Mouse (Mus musculus) MEL (cell line): ENCODE data around the gene Snx18. TPM values are rescaled to one million over a fixed set of nuclear protein-coding genes. Genes with fewer than 3 reads are reported as not detected.

Experiments used
- DNase-seq: peaks from one replicate; pipeline ENCODE4 v3.0.0; 2011; ENCODE audit warnings: low read depth, low spot score
- H3K27ac ChIP-seq: 2 replicates; pipeline ENCODE4 v1.5.1; 2012; ENCODE audit warnings: low read depth, mild to moderate bottlenecking, control low read depth, low read length, moderate library complexity; ENCODE audit not compliant: control insufficient read depth
- H3K27me3 ChIP-seq, 2 experiments: fragments of 150-350 bp in 1 of 2; sonication (generic) in 1 of 2; 2 replicates each; pipeline ENCODE4 v1.6.1; 2012; ENCODE audit warnings: low read length in 2 of 2, mild to moderate bottlenecking in 2 of 2, improper control_type of control experiment in 1 of 2, moderate library complexity in 1 of 2; ENCODE audit not compliant: insufficient read depth in 2 of 2, control insufficient read depth in 1 of 2
- H3K36me3 ChIP-seq, 2 experiments: 2 replicates each; pipeline ENCODE4 v1.6.1; 2012 to 2014; ENCODE audit warnings: low read length in 2 of 2, improper control_type of control experiment in 1 of 2, inconsistent platforms in 1 of 2, mild to moderate bottlenecking in 1 of 2; ENCODE audit not compliant: insufficient read depth in 2 of 2, control insufficient read depth in 1 of 2
- H3K4me1 ChIP-seq, 2 experiments: fragments of 150-350 bp in 1 of 2; sonication (generic) in 1 of 2; 2 replicates each; pipeline ENCODE4 v1.6.1; 2012; ENCODE audit warnings: low read length in 2 of 2, improper control_type of control experiment in 1 of 2, mild to moderate bottlenecking in 1 of 2; ENCODE audit not compliant: insufficient read depth in 2 of 2, control insufficient read depth in 1 of 2
- H3K4me3 ChIP-seq, 2 experiments: fragments of 150-350 bp in 1 of 2; sonication (generic) in 1 of 2; 2 replicates each; pipeline ENCODE4 v1.5.1; 2012; ENCODE audit warnings: low read depth in 2 of 2, low read length in 2 of 2, mild to moderate bottlenecking in 2 of 2, moderate library complexity in 2 of 2, control low read depth in 1 of 2, improper control_type of control experiment in 1 of 2; ENCODE audit not compliant: control insufficient read depth in 1 of 2, insufficient read depth in 1 of 2
- H3K79me2 ChIP-seq: 2 replicates; pipeline ENCODE4 v1.6.1; 2012; ENCODE audit warnings: mild to moderate bottlenecking, low read length, moderate library complexity; ENCODE audit not compliant: control insufficient read depth, poor library complexity, insufficient read depth
- H3K9ac ChIP-seq: 2 replicates; pipeline ENCODE4 v1.6.1; 2012; ENCODE audit warnings: low read depth, mild to moderate bottlenecking, control low read depth, low read length, moderate library complexity; ENCODE audit not compliant: control insufficient read depth, poor library complexity, severe bottlenecking
- H3K9me3 ChIP-seq: fragments of 150-350 bp; sonication (generic); replicated peaks from 2 replicates; pipeline ENCODE4 v1.6.1; 2012; ENCODE audit warnings: mild to moderate bottlenecking, low read length, improper control_type of control experiment, moderate library complexity; ENCODE audit not compliant: insufficient read depth
- BHLHE40 ChIP-seq: IDR thresholded peaks from 2 replicates; pipeline ENCODE4 v1.6.1; 2012; ENCODE audit warnings: low read depth, mild to moderate bottlenecking, inconsistent platforms, low read length, improper control_type of control experiment, borderline replicate concordance
- CHD2 ChIP-seq: IDR thresholded peaks from 2 replicates; pipeline ENCODE4 v1.6.1; 2011; ENCODE audit warnings: low read length, improper control_type of control experiment
- JUND ChIP-seq: IDR thresholded peaks from 2 replicates; pipeline ENCODE4 v1.6.1; 2011; ENCODE audit warnings: low read depth, mild to moderate bottlenecking, improper control_type of control experiment, low read length
- KAT2A ChIP-seq: conservative IDR thresholded peaks from 2 replicates; pipeline ENCODE4 v1.6.1; 2012; ENCODE audit warnings: low read depth, low read length, improper control_type of control experiment, inconsistent platforms
- MAX ChIP-seq: IDR thresholded peaks from 2 replicates; pipeline ENCODE4 v1.6.1; 2011; ENCODE audit warnings: low read length, improper control_type of control experiment
- MAZ ChIP-seq: IDR thresholded peaks from 2 replicates; pipeline ENCODE4 v1.6.1; 2012; ENCODE audit warnings: low read depth, mild to moderate bottlenecking, inconsistent platforms, low read length, improper control_type of control experiment
- MEF2A ChIP-seq: IDR thresholded peaks from 2 replicates; pipeline ENCODE4 v1.6.1; 2014; ENCODE audit warnings: low read depth, mild to moderate bottlenecking, inconsistent platforms, low read length, improper control_type of control experiment; ENCODE audit not compliant: poor library complexity, insufficient replicate concordance, severe bottlenecking; ENCODE audit errors: extremely low read depth
- MYB ChIP-seq: IDR thresholded peaks from 2 replicates; pipeline ENCODE4 v1.6.1; 2011; ENCODE audit warnings: mild to moderate bottlenecking, low read depth, low read length, improper control_type of control experiment
- MYC ChIP-seq: IDR thresholded peaks from 2 replicates; pipeline ENCODE4 v1.6.1; 2011; ENCODE audit warnings: low read depth, mild to moderate bottlenecking, low read length, improper control_type of control experiment, moderate library complexity
- NRF1 ChIP-seq: IDR thresholded peaks from 2 replicates; pipeline ENCODE4 v1.6.1; 2014; ENCODE audit warnings: low read depth, mild to moderate bottlenecking, inconsistent platforms, low read length, improper control_type of control experiment, moderate library complexity; ENCODE audit not compliant: poor library complexity, insufficient read depth, severe bottlenecking
- POLR2A ChIP-seq, 2 experiments: IDR thresholded peaks; 2 replicates each; pipeline ENCODE4 v1.6.1; 2011 to 2012; ENCODE audit warnings: low read length in 2 of 2, mild to moderate bottlenecking in 2 of 2, control low read depth in 1 of 2, improper control_type of control experiment in 1 of 2, low read depth in 1 of 2, moderate library complexity in 1 of 2; ENCODE audit not compliant: control insufficient read depth in 1 of 2, insufficient read depth in 1 of 2, poor library complexity in 1 of 2
- POLR2AphosphoS2 ChIP-seq: IDR thresholded peaks from 2 replicates; pipeline ENCODE4 v1.6.1; 2011; ENCODE audit warnings: low read length, improper control_type of control experiment
- POLR2AphosphoS5 ChIP-seq: IDR thresholded peaks from 2 replicates; pipeline ENCODE4 v1.6.1; 2012; ENCODE audit warnings: low read depth, borderline replicate concordance, mild to moderate bottlenecking, inconsistent platforms, low read length, moderate library complexity, mixed read lengths
- RAD21 ChIP-seq: IDR thresholded peaks from 2 replicates; pipeline ENCODE4 v1.6.1; 2011; ENCODE audit warnings: mild to moderate bottlenecking, low read depth, low read length, improper control_type of control experiment
- SIN3A ChIP-seq: IDR thresholded peaks from 2 replicates; pipeline ENCODE4 v1.6.1; 2012; ENCODE audit warnings: low read length, improper control_type of control experiment, inconsistent platforms
- SMC3 ChIP-seq: IDR thresholded peaks from 2 replicates; pipeline ENCODE4 v1.6.1; 2011; ENCODE audit warnings: low read depth, low read length, improper control_type of control experiment
- TAL1 ChIP-seq: IDR thresholded peaks from 2 replicates; pipeline ENCODE4 v1.6.1; 2012; ENCODE audit warnings: mild to moderate bottlenecking, inconsistent platforms, low read length, moderate library complexity, mixed read lengths
- TBP ChIP-seq: IDR thresholded peaks from 2 replicates; pipeline ENCODE4 v1.8.0; 2011; ENCODE audit warnings: low read depth, low read length, improper control_type of control experiment
- TCF12 ChIP-seq: IDR thresholded peaks from 2 replicates; pipeline ENCODE4 v1.6.1; 2014; ENCODE audit warnings: low read depth, mild to moderate bottlenecking, inconsistent platforms, low read length, improper control_type of control experiment, moderate library complexity
- UBTF ChIP-seq: IDR thresholded peaks from 2 replicates; pipeline ENCODE4 v1.6.1; 2012; ENCODE audit warnings: low read depth, mild to moderate bottlenecking, inconsistent platforms, low read length, improper control_type of control experiment, moderate library complexity, borderline replicate concordance; ENCODE audit not compliant: insufficient read depth
- USF1 ChIP-seq: IDR thresholded peaks from 2 replicates; pipeline ENCODE4 v1.6.1; 2014; ENCODE audit warnings: low read depth, mild to moderate bottlenecking, inconsistent platforms, low read length, improper control_type of control experiment, moderate library complexity
- USF2 ChIP-seq, 2 experiments: IDR thresholded peaks; 2 replicates each; pipeline ENCODE4 v1.6.1; 2011 to 2012; ENCODE audit warnings: improper control_type of control experiment in 2 of 2, low read length in 2 of 2, borderline replicate concordance in 1 of 2, inconsistent platforms in 1 of 2, low read depth in 1 of 2, mild to moderate bottlenecking in 1 of 2; ENCODE audit not compliant: insufficient read depth in 1 of 2
- ZC3H11A ChIP-seq: IDR thresholded peaks from 2 replicates; pipeline ENCODE4 v1.6.1; 2012; ENCODE audit warnings: low read depth, mild to moderate bottlenecking, inconsistent platforms, low read length, improper control_type of control experiment
- ZKSCAN1 ChIP-seq: IDR thresholded peaks from 2 replicates; pipeline ENCODE4 v1.6.1; 2012; ENCODE audit warnings: low read depth, mild to moderate bottlenecking, inconsistent platforms, low read length, improper control_type of control experiment, moderate library complexity
- polyA plus RNA-seq, 2 experiments: library from polyadenylated mRNA; stranded (reverse) in 1 of 2; unstranded in 1 of 2; fragments of >175 nt in 1 of 2; fragments of >200 nt in 1 of 2; gene quantifications; 2 replicates each; pipeline versions ENCODE4 v1.2.1 to v1.2.4; 2012; ENCODE audit warnings: low replicate concordance in 2 of 2, low read depth in 1 of 2; ENCODE audit not compliant: insufficient read length in 2 of 2, insufficient read depth in 1 of 2, missing spikeins in 1 of 2
- total RNA-seq: library from RNA; depleted of rRNA; stranded (reverse); fragments of 300-350 nt; gene quantifications from 2 replicates; pipeline ENCODE4 v1.2.3, GENCODE M21; 2012

Snx18 gene
- total and polyA plus RNA-seq, 3 experiments, result 7.7 to 8.7 TPM; not detected in 1

GRCm38 (mm10) chr13:113606741-113607358, 11.5 kb downstream of the Snx18 start:
- peaks cover 37% of the 10 kb centered on the region for H3K79me2 ChIP-seq
- TF ChIP-seq POLR2AphosphoS5 (no peak), MAZ (no peak), POLR2AphosphoS2 (no peak), MEF2A (no peak), JUND (no peak), TAL1 (no peak), MYC (no peak), MAX (no peak), ZKSCAN1 (no peak), MYB (no peak), TCF12 (no peak), CHD2 (no peak)
- H3K4me1 ChIP-seq, result no peaks in the 10 kb centered on the region
- DNase-seq, result no peak
- no peak overlapping the region for H3K4me3 ChIP-seq
- no peak overlapping the region for H3K27ac ChIP-seq
- H3K9ac ChIP-seq, result no peak overlapping the region
- no peaks in the 10 kb centered on the region for H3K36me3 ChIP-seq
- H3K27me3 ChIP-seq, result no peaks in the 10 kb centered on the region
- H3K9me3 ChIP-seq, result no peaks in the 10 kb centered on the region

- no peak for DNase-seq
- Histone ChIP-seq H3K27ac (no peak overlapping the region), H3K27me3 (no peaks in the 10 kb centered on the region), H3K4me1 (no peaks in the 10 kb centered on the region), H3K4me3 (no peak overlapping the region), H3K9me3 (no peaks in the 10 kb centered on the region), H3K9ac (no peak overlapping the region), H3K36me3 (no peaks in the 10 kb centered on the region), H3K79me2 (peaks cover 32% of the 10 kb centered on the region)
- TF ChIP-seq POLR2A (IDR thresholded peaks at IDR 0.05; ENCODE audit: control insufficient read depth in 1 of 2, insufficient read depth in 1 of 2, low read depth in 1 of 2, low read length in 2 of 2, poor library complexity in 1 of 2), result no peak
- TF ChIP-seq NRF1, result no peak
- no peak for TF ChIP-seq POLR2AphosphoS5
- TF ChIP-seq TCF12, result no peak
- no peak for TF ChIP-seq BHLHE40
- TF ChIP-seq SIN3A, result no peak
- no peak for TF ChIP-seq CHD2
- no peak for TF ChIP-seq RAD21
- TF ChIP-seq ZKSCAN1, result no peak
- TF ChIP-seq KAT2A, result no peak
- TF ChIP-seq MEF2A, result no peak
- TF ChIP-seq MYC, result no peak
- TF ChIP-seq UBTF, result no peak
- TF ChIP-seq ZC3H11A, result no peak
- no peak for TF ChIP-seq TBP
- TF ChIP-seq SMC3, result no peak
- TF ChIP-seq MAX, result no peak
- TF ChIP-seq USF2 (IDR thresholded peaks at IDR 0.05; ENCODE audit: borderline replicate concordance in 1 of 2, insufficient read depth in 1 of 2, low read depth in 1 of 2, low read length in 2 of 2), result no peak
- TF ChIP-seq USF1, result no peak
- TF ChIP-seq MYB, result no peak
These were observed 12.2 kb downstream of the Snx18 start for GRCm38 (mm10) chr13:113606131-113606530.
